Mouse (Mus musculus): ENCODE measurements around the gene Nos1.
"Not testable (repeated sequence)": the region's sequence is repeated elsewhere in the genome, so short reads cannot be mapped to it uniquely, and the experiment has no call there.

Nos1 gene

DNA sequence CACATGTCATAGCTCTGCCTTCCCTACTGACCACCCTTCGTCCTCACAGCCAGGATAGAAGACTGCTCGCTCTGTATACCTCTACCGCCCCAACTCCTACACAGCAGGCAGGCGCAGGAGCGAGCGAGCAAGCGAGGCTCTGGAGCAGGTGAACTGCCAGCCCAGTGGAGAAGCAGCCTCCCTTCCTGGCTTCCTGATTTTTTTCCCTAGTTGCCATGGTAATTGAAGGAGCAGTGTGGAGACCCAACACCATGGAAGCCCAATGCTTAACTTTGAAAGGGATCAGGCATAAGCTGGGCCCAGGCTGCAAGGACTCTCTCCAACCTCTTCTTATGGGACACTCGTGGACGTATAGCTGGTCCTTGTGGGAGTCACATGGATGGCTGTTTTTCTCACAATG is 59.4 kb downstream of the Nos1 start:
- DNase-seq: no peak

DNA sequence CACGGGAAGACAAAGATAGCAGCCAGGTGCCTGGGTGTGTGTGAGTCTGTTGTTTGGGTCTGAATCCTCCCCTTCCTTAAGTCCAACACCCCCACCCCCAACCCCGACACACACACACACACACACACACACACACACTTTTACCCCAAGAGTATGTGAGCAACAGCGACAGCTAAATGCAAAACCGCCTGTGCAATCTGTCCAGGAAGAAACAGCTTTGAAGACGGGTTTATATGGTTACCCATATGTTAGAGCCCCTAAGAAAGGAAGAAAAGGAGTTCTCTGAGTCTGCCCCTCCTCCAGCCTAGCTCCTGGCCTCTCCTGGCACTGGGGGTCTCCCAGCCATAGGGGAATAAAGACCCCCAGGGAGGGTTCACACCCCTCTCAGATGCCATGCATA is 60.2 kb downstream of the Nos1 start:
- DNase-seq: no peak

DNA sequence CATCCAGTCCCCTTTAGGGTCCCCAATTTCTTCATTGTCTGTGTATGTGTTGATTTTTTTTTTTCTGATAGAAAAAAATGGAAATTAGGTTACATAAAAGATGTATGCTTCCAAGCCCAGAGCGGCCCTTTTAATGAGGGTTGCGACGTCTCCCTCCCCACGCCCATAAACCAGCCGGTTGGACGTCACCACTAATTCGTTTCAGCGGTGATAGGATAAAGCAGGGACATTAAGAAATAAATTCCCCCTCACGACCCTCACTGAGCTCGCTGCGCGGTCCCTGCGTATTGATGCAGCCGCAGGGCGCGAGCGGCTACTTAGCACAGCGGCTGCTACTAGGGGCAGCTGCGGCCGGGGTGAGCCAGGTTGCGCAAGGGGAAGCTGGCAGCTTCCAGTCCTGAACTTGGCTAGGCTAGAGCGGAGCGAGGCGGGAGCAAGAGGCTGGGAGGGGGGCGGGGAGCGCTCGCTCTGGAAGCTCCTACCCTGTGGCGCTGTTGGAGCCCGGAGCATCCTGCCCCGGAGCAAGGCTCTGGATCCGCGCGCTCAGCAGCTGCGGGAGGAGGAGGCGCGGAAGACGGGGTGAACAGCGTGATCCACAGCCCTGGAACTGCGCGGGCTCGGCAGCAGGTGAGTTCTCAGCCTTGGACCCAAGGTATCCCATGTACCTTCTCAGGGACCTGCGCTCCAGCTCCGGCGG is 61.0 kb downstream of the Nos1 start:
- no peak for DNase-seq

DNA sequence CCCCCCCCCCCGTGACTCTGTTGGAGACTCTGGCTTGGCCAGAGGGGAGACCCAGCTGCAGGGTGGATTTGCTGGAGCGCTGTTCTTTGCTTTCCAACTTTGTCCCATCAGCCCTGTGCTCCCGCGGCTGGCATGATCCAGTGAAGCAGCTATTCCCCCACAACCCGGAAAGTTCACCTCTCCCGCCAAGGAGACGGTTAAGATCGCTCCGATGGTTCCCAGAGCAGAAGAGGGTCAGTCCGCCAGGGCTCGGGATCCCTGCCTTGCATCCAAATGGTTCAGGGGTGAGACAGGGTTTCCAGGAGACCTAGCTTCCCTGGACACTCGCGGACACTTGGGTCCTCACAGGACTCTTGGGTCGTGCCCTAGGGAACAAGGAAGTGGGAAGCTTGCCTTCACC is 61.9 kb downstream of the Nos1 start:
- no peak for DNase-seq

DNA sequence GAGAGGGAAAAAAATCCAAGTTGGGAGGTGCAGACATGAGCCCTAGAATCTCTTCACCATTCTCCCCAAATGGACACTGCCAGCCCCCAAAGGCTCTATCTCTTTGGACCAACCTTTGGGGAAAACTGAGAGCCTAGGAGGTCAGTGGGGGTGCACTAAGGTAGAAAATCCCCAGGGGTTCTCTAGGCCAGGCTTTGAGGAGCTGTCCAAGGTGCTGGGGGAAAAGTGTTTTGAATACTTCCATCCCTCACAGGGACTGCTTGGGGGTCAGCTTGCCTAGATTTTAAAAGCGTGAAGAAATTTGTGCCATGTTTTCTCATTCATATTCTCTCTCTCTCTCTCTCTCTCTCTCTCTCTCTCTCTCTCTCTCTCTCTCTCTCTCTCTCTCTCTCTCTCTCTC is 63.8 kb downstream of the Nos1 start:
- no peak for DNase-seq

DNA sequence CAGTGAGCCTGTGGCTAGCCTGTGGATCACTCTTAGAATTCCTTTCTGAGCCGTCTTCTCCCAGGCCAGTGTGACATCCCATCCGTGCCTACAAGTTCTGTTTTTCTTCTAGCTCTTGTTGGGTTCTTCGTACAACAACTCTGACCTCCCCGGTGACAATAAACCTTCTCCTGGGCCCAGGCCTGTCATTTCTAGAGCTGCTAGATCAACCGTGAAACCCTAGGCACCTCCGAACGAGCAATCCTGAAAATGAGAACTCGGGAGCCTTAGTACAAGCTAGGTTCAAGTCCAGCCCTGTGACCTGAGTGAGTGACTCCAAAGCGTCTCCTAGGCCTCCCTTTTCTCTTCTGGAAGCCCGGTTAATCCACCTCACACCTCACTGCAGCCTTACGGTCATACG is 69.6 kb downstream of the Nos1 start:
- DNase-seq: no peak

DNA sequence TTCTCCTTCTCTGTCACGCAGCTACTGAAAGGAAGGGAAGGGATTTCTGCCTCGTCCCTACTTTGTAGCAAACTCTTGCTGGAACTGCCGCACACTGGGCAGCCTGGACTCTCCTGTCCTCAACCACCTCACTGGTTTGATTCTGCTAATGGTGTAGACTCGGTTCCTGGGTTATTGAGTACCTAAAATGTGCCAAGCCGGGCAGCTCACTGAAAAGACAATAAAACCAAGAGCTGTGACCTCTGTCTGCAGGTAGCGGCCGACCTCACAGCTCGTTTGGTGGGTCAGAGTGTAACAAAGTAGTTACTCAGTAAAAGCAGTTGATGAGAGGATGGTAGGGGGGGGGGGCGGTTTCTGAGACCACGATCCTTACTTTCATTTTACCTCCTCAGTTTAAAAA is 72.9 kb downstream of the Nos1 start:
- no peak for DNase-seq

DNA sequence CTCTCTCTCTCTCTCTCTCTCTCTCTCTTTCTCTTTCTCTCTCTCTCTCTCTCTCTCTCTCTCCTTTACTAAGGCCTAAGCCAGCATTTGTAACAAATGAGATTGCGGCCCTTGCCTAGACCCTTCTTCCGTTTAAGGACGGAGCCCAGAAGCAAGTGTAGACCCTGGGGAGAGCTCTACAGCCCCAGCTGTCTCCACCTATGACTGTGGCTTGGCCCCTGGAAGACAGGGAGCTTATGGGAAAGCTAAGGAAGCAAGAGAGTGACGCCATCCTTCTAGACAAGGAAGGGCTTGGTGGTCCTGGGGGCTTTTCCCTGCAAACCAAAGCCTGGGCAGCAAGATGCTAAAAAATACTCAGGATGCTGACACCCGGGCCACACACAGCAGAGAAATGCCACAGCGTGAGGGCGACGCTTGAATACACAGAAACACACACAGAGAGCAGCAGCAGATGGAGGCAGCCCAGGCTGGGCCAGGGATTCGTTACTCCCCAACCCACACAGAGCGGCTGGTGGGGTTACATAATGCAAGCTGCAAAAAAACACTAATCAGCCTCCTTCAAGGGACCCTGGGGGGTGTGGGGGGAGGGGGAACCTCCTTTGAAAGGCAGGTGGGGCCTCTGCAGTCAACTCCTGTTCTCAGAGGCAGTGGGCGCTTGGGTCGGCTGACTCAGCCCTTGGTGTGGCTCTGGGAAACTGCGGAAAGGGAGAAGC is 83.9 kb downstream of the Nos1 start:
- no peak for DNase-seq

DNA sequence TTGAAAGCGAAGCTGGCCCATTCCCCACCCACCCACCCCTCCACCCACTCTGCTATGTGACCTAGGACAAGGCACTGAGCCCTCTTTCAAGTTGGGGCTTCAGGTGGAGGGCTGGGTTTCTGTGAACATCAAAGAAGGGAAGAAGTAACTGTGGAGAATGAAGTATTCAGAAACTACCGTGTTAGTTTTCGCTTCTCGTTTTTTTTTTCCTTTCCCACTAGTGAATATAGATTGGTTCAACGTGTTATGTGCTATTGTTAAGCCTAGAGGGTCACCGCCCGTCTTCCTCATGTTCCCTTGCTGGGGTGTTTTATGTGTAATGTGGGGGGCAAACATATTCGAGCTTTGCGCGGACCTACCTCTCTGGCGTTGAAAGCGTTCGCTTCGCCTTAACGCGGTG is 85.0 kb downstream of the Nos1 start:
- no peak for DNase-seq

DNA sequence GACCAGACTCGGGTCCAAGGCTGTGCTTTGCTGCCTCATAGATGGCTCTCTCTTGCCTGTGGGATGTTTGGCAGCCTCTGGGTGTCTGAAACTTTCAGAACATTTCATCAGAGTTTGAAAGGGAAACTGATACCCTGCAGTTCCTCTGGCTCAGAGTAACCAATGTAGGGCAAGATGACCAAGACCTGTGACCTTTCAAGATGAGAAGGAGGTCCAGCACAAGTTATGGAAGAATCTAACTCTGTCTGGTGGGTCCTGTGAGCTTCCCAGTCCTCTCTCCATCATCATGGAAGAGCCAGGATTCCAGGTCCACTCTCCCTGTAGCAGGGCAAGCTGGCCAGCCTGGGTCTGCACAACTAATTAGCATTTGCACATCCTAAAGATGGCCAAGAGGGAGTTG is 90.8 kb downstream of the Nos1 start:
- DNase-seq: no peak

DNA sequence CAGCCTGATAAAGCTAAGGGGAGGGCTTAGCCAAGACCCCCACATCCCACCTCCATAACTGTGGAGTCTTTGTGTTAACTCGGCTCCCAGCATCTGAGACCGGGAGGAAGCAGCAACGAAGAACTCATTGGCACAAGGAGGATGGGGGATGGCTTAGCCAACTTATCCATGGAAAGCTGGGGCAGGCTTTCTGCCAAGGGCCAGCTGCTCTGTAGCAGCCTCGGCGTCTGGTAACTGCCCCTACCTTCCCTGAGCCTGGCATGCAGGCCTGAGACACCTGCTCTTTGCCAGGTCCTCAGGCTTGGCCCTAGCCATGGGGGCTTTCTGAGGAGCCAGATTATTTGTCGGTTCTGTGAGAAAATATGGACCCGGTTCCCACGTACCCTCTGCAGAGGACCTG is 93.0 kb downstream of the Nos1 start:
- DNase-seq: no peak

DNA sequence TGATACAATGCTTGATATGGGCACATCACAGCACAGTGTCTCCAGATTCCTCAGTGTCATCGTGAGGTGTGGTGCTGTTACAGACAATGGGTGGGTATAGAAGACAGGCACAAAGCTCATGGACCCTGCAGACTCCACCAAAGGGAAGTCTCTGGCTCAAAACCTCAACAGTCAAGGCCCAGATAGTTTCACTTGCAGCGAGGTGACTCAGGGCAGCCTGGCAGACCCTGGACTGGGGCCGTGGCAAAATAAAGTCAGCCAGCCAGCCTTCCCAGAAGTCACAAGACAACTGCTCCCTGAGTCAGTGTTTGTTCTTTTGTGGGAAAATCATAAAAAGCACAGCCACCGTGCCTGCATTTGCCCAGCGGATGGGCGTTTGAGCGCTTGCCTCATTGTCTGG is 93.4 kb downstream of the Nos1 start:
- no peak for DNase-seq

DNA sequence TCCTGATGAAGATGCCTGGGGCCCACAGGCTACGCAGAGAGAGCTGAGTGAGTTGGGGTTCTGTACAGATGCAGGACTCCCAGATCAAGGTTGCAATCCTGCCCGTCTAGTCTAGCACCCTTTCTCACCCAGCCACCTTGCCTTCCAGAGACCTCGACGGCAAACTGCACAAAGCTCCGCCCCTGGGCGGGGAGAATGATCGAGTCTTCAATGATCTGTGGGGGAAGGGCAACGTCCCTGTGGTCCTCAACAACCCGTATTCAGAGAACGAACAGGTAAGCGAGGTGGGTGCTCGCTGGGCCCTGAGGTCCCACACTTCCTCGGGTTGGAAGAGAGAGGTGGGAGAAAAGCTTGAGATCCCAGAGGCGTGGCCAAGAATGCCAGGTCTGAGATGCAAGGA is 98.3 kb downstream of the Nos1 start:
- no peak for DNase-seq

DNA sequence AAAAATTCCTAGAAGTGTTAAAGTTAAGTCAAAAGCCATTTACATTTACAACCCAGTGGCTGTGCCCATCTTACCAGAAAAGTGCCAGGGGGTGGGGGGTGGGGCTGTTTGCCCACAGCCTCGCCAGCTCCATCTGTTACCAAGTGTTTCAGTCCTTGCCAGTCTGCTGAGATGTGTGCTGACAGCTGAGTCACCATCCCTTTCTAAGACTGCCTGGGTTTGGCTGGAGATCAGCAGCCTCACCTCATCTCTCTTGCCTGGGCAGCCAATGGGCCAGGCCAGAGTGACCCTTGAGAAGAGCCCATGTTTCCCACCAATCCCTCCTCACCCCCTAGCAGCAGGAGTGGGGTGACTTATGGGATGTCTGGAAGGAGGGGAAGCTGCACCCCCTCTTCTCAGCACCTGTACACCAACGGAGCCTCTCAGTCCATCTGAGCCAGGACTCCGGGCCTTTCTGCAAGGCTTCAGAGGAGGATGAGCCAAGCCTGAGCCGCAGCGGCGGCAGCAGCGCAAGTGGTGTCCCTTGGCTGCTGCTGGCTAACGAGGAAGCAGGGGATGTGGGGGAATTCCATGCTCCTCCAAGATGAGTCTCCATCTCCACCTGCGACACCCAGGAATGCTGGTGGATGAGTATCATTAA is 100.2 kb downstream of the Nos1 start:
- no peak for DNase-seq

DNA sequence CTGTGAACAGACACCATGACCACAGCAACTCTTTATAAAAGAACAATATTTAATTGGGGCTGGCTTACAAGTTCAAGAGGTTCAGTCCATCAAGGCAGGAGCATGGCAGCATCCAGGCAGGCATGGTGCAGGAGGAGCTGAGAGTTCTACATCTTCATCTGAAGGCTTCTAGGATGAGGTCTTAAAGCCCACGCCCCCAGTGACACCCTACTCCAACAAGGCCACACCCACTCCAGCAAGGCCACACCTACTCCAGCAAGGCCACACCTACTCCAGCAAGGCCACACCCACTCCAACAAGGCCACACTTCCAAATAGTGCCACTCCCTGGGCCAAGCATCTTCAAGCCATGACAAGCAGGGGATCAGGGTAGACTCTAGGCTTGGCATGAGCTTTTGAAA is 101.6 kb downstream of the Nos1 start:
- not testable (repeated sequence) for DNase-seq

DNA sequence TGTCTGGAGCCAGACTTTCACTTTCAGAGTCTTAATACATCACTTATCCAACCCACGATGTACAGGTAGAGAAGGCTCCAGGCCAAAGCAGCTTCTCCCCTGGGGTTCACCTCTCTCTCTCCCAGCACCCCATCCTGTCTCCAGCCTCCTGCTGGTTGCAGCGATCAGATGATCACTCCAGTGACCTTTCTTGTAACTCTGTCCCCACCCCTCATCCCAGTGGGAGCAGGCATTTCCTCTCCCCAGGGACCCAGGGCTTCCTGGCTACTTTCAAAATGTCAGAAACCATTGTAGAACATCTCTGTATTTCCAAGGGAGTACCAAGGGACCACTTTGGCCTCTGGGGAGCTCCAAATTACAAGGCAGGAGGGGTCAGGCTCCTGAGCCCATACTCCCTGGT is 104.2 kb downstream of the Nos1 start:
- no peak for DNase-seq

DNA sequence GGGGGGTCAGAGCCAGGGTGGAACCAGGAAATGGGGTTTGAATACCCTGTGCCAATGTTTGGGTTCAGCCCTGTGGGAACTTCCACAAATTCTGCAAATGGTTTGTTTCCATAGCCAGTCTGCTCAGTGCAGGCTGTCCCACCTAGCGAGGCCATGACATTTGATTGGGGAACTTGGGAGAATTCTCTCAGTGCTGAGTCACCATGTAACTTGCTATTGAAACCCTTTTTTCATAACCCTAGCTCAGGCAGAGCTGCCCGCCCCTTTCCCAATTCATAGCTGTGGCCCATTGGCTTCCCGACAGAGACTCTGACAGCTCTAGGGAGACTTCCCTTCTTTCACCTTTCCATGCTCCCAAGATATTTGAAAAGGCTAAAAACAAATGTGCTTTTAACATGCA is 107.3 kb downstream of the Nos1 start:
- DNase-seq: no peak

DNA sequence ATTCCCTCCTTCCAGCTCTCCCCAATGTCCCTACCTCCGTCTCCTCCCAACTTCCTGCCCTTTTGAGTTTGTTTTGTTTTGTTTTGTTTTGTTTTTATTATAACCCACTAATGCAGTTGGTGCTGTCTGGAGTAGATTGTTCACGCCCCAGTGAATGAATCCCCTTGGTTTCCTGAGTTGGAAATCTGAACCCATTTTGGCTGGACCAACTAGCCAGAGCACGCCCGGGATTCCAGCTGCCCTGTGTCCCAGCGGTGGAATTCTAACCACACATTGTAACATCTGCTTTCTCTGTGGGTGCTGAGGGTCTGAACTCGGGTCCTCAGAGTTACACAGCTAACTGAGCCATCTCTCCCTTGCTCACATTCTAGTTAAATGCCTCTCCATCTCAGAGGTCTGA is 108.1 kb downstream of the Nos1 start:
- DNase-seq: no peak

DNA sequence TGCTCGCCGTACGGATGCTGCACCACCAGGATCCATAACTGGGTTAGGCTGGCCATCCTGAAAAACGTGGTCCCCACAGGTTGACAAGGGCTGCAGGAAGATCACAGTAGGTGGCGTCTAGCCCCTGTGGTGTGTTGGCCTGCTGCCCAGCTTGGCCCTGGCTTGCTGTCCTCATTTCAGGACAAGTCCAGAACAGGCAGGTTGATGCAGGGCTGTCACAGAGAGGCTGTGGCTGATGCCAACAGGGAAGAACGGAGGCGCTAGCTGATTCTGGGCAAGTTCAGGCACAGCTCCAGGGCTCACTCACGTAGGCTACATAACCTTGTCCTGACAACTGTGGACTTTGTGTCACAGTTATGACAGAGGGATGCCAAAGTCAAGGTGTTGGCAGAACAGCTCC is 108.7 kb downstream of the Nos1 start:
- no peak for DNase-seq

DNA sequence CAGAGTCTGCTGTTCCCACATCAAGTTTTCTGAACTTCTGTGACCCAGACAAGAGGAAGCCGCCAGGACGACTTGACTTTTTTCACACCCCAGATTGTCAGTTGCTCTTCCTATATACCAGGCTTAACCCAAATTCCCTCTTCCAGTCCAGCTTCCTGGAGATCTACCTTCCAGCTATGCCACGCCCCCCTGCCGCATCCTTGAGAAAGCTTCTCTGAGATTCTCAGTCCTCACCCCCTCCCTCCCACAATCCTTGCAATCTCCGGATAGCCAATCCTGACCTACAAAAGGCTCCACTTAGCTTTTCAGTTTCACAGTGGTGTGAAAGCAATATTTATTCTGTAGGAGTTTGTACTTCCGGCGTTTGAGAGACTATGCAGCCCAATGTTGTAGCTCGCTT is 110.0 kb downstream of the Nos1 start:
- no peak for DNase-seq

DNA sequence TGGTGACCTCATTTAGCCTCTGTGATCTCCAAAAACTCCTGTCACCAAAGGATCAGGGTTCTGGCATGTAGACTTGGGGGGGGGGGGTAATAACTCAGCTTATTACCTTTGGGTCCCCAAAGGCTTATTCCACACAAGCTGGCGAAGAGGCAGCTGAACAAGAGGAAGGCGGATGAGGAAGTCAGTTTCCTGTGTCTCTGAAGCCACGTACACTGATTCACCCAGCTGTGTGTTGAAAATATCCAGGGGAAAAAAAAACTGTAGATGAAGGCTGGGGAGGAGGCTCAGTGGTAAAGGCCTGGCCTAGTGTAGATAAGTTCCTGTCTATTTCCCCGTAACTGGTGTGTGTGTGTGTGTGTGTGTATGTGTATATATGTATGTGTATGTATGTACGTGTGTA is 110.7 kb downstream of the Nos1 start:
- no peak for DNase-seq

DNA sequence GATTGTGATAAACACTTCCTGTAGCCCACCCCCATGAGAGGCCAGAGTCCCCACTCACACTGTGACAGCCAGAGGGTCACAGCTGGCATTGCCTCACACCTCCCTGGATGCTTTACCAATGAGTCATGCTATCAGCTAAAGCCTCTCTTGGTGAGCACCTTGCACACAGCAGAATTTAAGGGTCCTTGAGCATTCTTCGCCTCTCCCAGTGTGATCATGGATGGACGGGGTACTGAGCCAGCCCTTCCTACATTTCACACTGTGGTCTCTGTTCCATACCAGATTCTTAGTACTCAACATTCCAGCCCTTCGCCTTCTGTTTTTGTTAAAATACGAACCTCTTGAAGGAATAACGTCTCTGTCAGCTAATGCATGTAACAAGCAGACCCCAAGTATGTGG is 113.2 kb downstream of the Nos1 start:
- no peak for DNase-seq

DNA sequence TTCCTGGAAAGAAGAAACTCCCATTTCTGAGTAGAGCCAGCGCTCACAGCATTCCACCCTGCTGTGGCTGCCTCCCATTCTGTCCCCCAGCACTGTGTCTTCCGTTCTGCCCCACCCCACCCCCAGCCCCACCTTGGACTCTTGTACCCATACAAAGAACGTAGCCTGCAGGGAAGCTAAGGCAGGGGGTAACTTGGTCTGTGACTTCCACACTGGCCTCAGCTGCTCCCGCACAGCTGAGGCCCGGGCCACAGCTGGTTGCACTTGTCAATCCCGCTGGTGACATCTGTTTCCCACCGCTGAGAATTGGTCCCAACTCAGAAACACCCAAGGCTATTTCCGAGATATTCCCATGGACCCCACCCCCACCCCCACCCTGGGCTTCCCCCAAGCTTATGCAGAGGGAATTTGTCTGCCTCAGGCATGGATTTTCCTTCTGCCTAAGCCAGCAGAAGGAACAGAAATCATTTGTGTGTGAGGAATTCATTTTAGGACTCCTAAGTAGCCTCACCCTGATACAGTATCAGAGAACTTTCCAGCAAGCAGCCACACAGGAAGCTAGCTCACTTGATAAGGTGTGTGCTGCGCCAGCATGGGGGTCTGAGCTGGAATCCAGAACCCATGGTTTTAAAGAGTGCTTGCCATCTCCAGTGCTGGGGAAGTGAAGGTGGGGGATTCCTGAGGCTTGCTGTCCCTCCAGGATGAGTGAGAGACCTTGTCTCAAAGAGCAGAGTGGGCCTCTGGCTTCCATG is 117.4 kb downstream of the Nos1 start:
- no peak for DNase-seq

DNA sequence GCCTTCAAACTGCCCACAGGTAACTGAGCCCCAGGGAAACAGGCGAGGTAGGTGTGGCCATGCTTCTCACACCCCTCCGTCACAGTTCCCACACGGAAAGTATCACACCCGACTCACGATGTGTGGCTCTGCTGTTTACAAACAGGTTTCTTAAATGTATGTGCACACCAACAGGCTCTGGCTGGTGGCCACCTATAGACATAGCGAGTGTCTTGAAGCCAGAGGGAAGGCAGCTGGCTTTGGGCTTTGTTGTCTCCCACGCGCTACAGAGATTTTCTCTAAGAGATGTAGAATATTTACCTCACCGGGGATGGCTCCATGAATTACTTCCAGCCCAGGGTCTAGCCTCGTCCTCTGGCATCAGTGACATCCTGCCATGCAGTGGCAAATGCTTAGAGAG is 118.5 kb downstream of the Nos1 start:
- no peak for DNase-seq
